Mouse (Mus musculus) lung, adult 2 months (tissue): ENCODE results near the gene Sipa1l1. TPM values are rescaled to one million over a fixed set of nuclear protein-coding genes. Genes with fewer than 3 reads are reported as not detected.

ENCODE experiments used
- DNase-seq: peaks from one replicate; pipeline ENCODE4 v3.0.0; 2022
- H3K4me1 ChIP-seq: fragments of 200-500 bp; 2 replicates; pipeline ENCODE4 v1.6.1; 2011; ENCODE audit warnings: low read length; ENCODE audit not compliant: control insufficient read depth, insufficient read depth
- H3K4me3 ChIP-seq: fragments of 200-500 bp; replicated peaks from 2 replicates; pipeline ENCODE3; 2011; ENCODE audit warnings: low read depth, mild to moderate bottlenecking, control low read depth, low read length; ENCODE audit errors: extremely low read depth
- CTCF ChIP-seq: fragments of 200-500 bp; IDR thresholded peaks from 2 replicates; pipeline ENCODE4 v1.5.1; 2011; ENCODE audit warnings: mild to moderate bottlenecking, low read length, control low read depth; ENCODE audit not compliant: insufficient read depth
- POLR2A ChIP-seq: fragments of 200-500 bp; IDR thresholded peaks from 2 replicates; pipeline ENCODE4 v1.6.1; 2011; ENCODE audit warnings: low read depth, mild to moderate bottlenecking, control low read depth, low read length, borderline replicate concordance; ENCODE audit errors: extremely low read depth
- WGBS: fragments of 180-500 bp; shearing (Covaris S2); methylation state at CpG from one replicate; pipeline ENCODE4 v1.1.7; 2018; 5-methylcytosine and 5-hydroxymethylcytosine counted together
- polyA plus RNA-seq: library from polyadenylated mRNA; depleted of rRNA; stranded (reverse); fragments of >200 nt; gene quantifications from 2 replicates; pipeline ENCODE4 v1.2.3, GENCODE M21; 2012

The Sipa1l1 gene
- polyA plus RNA-seq, 1 experiment, result 26.9 TPM

- peaks cover 3% of the 10 kb centered on the region for H3K4me1 ChIP-seq
- H3K4me3 ChIP-seq, result no peak overlapping the region
Measured at GRCm38 (mm10) chr12:82340196-82340918, 171.2 kb downstream of the Sipa1l1 start.

GRCm38 (mm10) chr12:82341181-82341580 is 172.1 kb downstream of the Sipa1l1 start:
- 92% methylated on average over 8 of the region's 8 CpGs for WGBS
- TF ChIP-seq POLR2A (no peak), CTCF (no peak)
- DNase-seq, result no peak
- Histone ChIP-seq H3K4me3 (no peak overlapping the region), H3K4me1 (peaks cover 3% of the 10 kb centered on the region)

More at GRCm38 (mm10) chr12:82340196-82340918, 171.2 kb downstream of the Sipa1l1 start:
- TF ChIP-seq CTCF (no peak), POLR2A (no peak)
- WGBS, result 71% methylated on average over 6 of the region's 6 CpGs
- no peak for DNase-seq

GRCm38 (mm10) chr12:82341696-82342095 is 172.6 kb downstream of the Sipa1l1 start:
- no peak overlapping the region for H3K4me3 ChIP-seq
- no peak for DNase-seq
- 94% methylated on average over 9 of the region's 9 CpGs for WGBS
- TF ChIP-seq CTCF, result no peak
- no peak for TF ChIP-seq POLR2A
- peaks cover 3% of the 10 kb centered on the region for H3K4me1 ChIP-seq

- 87% methylated on average over 9 of the region's 11 CpGs for WGBS
- peaks cover 12% of the 10 kb centered on the region for H3K4me1 ChIP-seq
- no peak for DNase-seq
- H3K4me3 ChIP-seq, result no peak overlapping the region
- no peak for TF ChIP-seq POLR2A
Measured at GRCm38 (mm10) chr12:82350082-82350481, 181.0 kb downstream of the Sipa1l1 start.

- no peak for DNase-seq
- WGBS, result 66% methylated on average over 6 of the region's 6 CpGs
- TF ChIP-seq CTCF, result no peak
- Histone ChIP-seq H3K4me1 (peaks cover 14% of the 10 kb centered on the region), H3K4me3 (no peak overlapping the region)
Measured at GRCm38 (mm10) chr12:82350891-82351290, 181.8 kb downstream of the Sipa1l1 start.

GRCm38 (mm10) chr12:82353660-82354059 is 184.5 kb downstream of the Sipa1l1 start:
- TF ChIP-seq CTCF (no peak), POLR2A (no peak)
- 61% methylated on average over 2 of the region's 2 CpGs for WGBS
- DNase-seq, result no peak

GRCm38 (mm10) chr12:82355419-82356149 is 186.5 kb downstream of the Sipa1l1 start:
- 71% methylated on average over 10 of the region's 10 CpGs for WGBS
- TF ChIP-seq CTCF, result no peak
- TF ChIP-seq POLR2A, result no peak
- no peak for DNase-seq
- Histone ChIP-seq H3K4me3 (no peak overlapping the region), H3K4me1 (peaks cover 12% of the 10 kb centered on the region)

More at GRCm38 (mm10) chr12:82353660-82354059, 184.5 kb downstream of the Sipa1l1 start:
- H3K4me3 ChIP-seq, result no peak overlapping the region
- H3K4me1 ChIP-seq, result peaks cover 14% of the 10 kb centered on the region

- no peak for DNase-seq
Measured at GRCm38 (mm10) chr12:82356476-82356875, 187.4 kb downstream of the Sipa1l1 start.

GRCm38 (mm10) chr12:82357431-82357830 is 188.3 kb downstream of the Sipa1l1 start:
- no peak overlapping the region for H3K4me3 ChIP-seq
- TF ChIP-seq POLR2A, result no peak
- TF ChIP-seq CTCF, result no peak
- WGBS, result 89% methylated on average over 5 of the region's 5 CpGs
- no peak for DNase-seq
- H3K4me1 ChIP-seq, result peaks cover 9% of the 10 kb centered on the region

More at GRCm38 (mm10) chr12:82356476-82356875, 187.4 kb downstream of the Sipa1l1 start:
- no peak overlapping the region for H3K4me3 ChIP-seq
- peaks cover 9% of the 10 kb centered on the region for H3K4me1 ChIP-seq
- 51% methylated on average over 2 of the region's 2 CpGs for WGBS
- TF ChIP-seq POLR2A (no peak), CTCF (no peak)
